Mouse (Mus musculus): ENCODE results near the gene Mpzl2. TPM values are rescaled to one million over a fixed set of nuclear protein-coding genes. Genes with fewer than 3 reads are reported as not detected.

Gene Mpzl2
- total and polyA plus RNA-seq, 3 experiments, result 0.08 to 0.39 TPM; not detected in 1

GRCm38 (mm10) chr9:44992271-44992670, 47.3 kb upstream of the Mpzl2 start (continued):
- TF ChIP-seq SMC3 (IDR thresholded peaks at IDR 0.05; ENCODE audit: low read depth, low read length) (no peak), CHD2 (IDR thresholded peaks at IDR 0.05; ENCODE audit: low read length) (no peak)

GRCm38 (mm10) chr9:44993268-44993667, 46.3 kb upstream of the Mpzl2 start:
- H3K36me3 ChIP-seq (ENCODE audit: control insufficient read depth in 1 of 2, insufficient read depth in 2 of 2, low read length in 2 of 2), result peaks cover 0 to 42% of the 10 kb centered on the region in 2 experiments; a peak in 2 of 4 replicates
- peak overlapping the region in 1 of 2 experiments; percentile 44; a peak in 2 of 4 replicates for H3K4me3 ChIP-seq (ENCODE audit: control insufficient read depth in 1 of 2, insufficient read depth in 1 of 2, low read depth in 2 of 2, low read length in 2 of 2)
- peak; percentile 95 for DNase-seq (ENCODE audit: low read depth, low spot score)
- H3K27me3 ChIP-seq (ENCODE audit: control insufficient read depth in 1 of 2, insufficient read depth in 2 of 2, low read length in 2 of 2), result no peaks in the 10 kb centered on the region
- peak overlapping the region; percentile 92 for H3K27ac ChIP-seq (ENCODE audit: control insufficient read depth, low read depth, low read length)
- H3K9me3 ChIP-seq (replicated peaks; ENCODE audit: insufficient read depth, low read length), result no peaks in the 10 kb centered on the region
- H3K9ac ChIP-seq (ENCODE audit: control insufficient read depth, low read depth, low read length, poor library complexity, severe bottlenecking), result 0 out of 2 replicates have a peak overlapping the region, but pooled peaks have one; percentile 19
- no peaks in the 10 kb centered on the region for H3K79me2 ChIP-seq (ENCODE audit: control insufficient read depth, insufficient read depth, low read length, poor library complexity)
- H3K4me1 ChIP-seq (ENCODE audit: control insufficient read depth in 1 of 2, insufficient read depth in 2 of 2, low read length in 2 of 2), result peaks cover 31 to 44% of the 10 kb centered on the region in 2 experiments
- TF ChIP-seq SMC3 (IDR thresholded peaks at IDR 0.05; ENCODE audit: low read depth, low read length) (peak; percentile 12; the same call in 1 of the 2 replicates), RAD21 (IDR thresholded peaks at IDR 0.05; ENCODE audit: low read depth, low read length) (no peak), RCOR1 (IDR thresholded peaks at IDR 0.05; ENCODE audit: low read depth, low read length) (peak; percentile 69), GABPA (IDR thresholded peaks at IDR 0.05; ENCODE audit: low read depth, low read length) (0 out of 2 replicates have a peak, but pooled peaks have one; percentile 61), GATA1 (IDR thresholded peaks at IDR 0.05; ENCODE audit: low read depth, low read length) (peak; percentile 40; the same call in 1 of the 2 replicates), MAZ (IDR thresholded peaks at IDR 0.05; ENCODE audit: low read depth, low read length) (no peak), E2F4 (IDR thresholded peaks at IDR 0.05; ENCODE audit: borderline replicate concordance, low read depth, low read length) (no peak), BHLHE40 (IDR thresholded peaks at IDR 0.05; ENCODE audit: borderline replicate concordance, low read depth, low read length) (0 out of 2 replicates have a peak, but pooled peaks have one; percentile 25), ELF1 (IDR thresholded peaks at IDR 0.05; ENCODE audit: low read depth, low read length) (no peak), TCF12 (IDR thresholded peaks at IDR 0.05; ENCODE audit: low read depth, low read length) (peak; percentile 61; the same call in 1 of the 2 replicates), CHD1 (IDR thresholded peaks at IDR 0.05; ENCODE audit: low read depth, low read length) (no peak), JUND (IDR thresholded peaks at IDR 0.05; ENCODE audit: low read depth, low read length) (no peak), POLR2AphosphoS2 (IDR thresholded peaks at IDR 0.05; ENCODE audit: low read length) (no peak), USF1 (IDR thresholded peaks at IDR 0.05; ENCODE audit: low read depth, low read length) (no peak), ETS1 (IDR thresholded peaks at IDR 0.05; ENCODE audit: low read depth, low read length) (peak; percentile 92), EP300 (IDR thresholded peaks at IDR 0.05; ENCODE audit: low read depth in 1 of 2, low read length in 2 of 2) (peak; percentile 82), SIN3A (IDR thresholded peaks at IDR 0.05; ENCODE audit: low read length) (peak; percentile 39), MAX (IDR thresholded peaks at IDR 0.05; ENCODE audit: low read length) (peak; percentile 40; the same call in 1 of the 2 replicates), TBP (IDR thresholded peaks at IDR 0.05; ENCODE audit: low read depth, low read length) (no peak), MYC (IDR thresholded peaks at IDR 0.05; ENCODE audit: low read depth, low read length) (0 out of 2 replicates have a peak, but pooled peaks have one; percentile 29), HCFC1 (IDR thresholded peaks at IDR 0.05; ENCODE audit: low read depth, low read length) (peak; percentile 45; the same call in 1 of the 2 replicates), ZMIZ1 (IDR thresholded peaks at IDR 0.05; ENCODE audit: low read depth, low read length) (no peak), CHD2 (IDR thresholded peaks at IDR 0.05; ENCODE audit: low read length) (no peak), POLR2AphosphoS5 (IDR thresholded peaks at IDR 0.05; ENCODE audit: borderline replicate concordance, low read depth, low read length) (no peak), KAT2A (conservative IDR thresholded peaks at IDR 0.05; ENCODE audit: low read depth, low read length) (no peak), MEF2A (IDR thresholded peaks at IDR 0.05; ENCODE audit: extremely low read depth, insufficient replicate concordance, low read depth, low read length, poor library complexity, severe bottlenecking) (no peak), ZNF384 (IDR thresholded peaks at IDR 0.05; ENCODE audit: low read depth, low read length) (no peak), POLR2A (IDR thresholded peaks at IDR 0.05; ENCODE audit: control insufficient read depth in 1 of 2, insufficient read depth in 1 of 2, low read depth in 1 of 2, low read length in 2 of 2, poor library complexity in 1 of 2) (no peak), NELFE (IDR thresholded peaks at IDR 0.05; ENCODE audit: low read depth, low read length) (no peak), MAFK (IDR thresholded peaks at IDR 0.05; ENCODE audit: borderline replicate concordance, low read depth, low read length) (0 out of 2 replicates have a peak, but pooled peaks have one; percentile 58), ZKSCAN1 (IDR thresholded peaks at IDR 0.05; ENCODE audit: low read depth, low read length) (no peak), MYB (IDR thresholded peaks at IDR 0.05; ENCODE audit: low read depth, low read length) (no peak), TAL1 (IDR thresholded peaks at IDR 0.05; ENCODE audit: low read length) (no peak), UBTF (IDR thresholded peaks at IDR 0.05; ENCODE audit: borderline replicate concordance, insufficient read depth, low read depth, low read length) (no peak), ZC3H11A (IDR thresholded peaks at IDR 0.05; ENCODE audit: low read depth, low read length) (0 out of 2 replicates have a peak, but pooled peaks have one; percentile 10)
